Comparison of ENCODE assay signal across 22 mouse cellular contexts in genomic region chr5:141058141-141058540, GRCm38 (mm10). TPM values are rescaled to one million over a fixed set of nuclear protein-coding genes. Genes with fewer than 3 reads are reported as not detected.
DNase-seq lines count a peak whose midpoint lies in the region; ATAC-seq and TF ChIP-seq lines count a peak whose summit lies in the region.
"Had no signal": no experiment of that assay in that cellular context is flagged by ENCODE, and none has a peak within 500 bp of the region (broad histone marks: within the 10 kb centered on the region; RNA-seq: fewer than 3 reads in every experiment).

No protein-coding gene starts in this region.

- no peak for TF ChIP-seq CTCF in layer of hippocampus, adult 2 months (conservative IDR thresholded peaks at IDR 0.05)

- intact Hi-C loops in left cerebral cortex, postnatal 14 days (cut with DNase I): no loop called here

- no peak overlapping the region for H3K4me3 ChIP-seq in layer of hippocampus, adult 2 months
- H3K4me3 ChIP-seq: heart, embryonic 12.5 days; hindbrain, embryonic 15.5 days; kidney, embryonic 15.5 days; liver, embryonic 12.5 days; neural tube, embryonic 13.5 days had no signal

- ATAC-seq in monocyte, adult 5-6 weeks (replicated peaks; ENCODE audit: insufficient number of reproducible peaks, low FRiP score, low TSS enrichment, poor library complexity, severe bottlenecking): no peak
- ATAC-seq: forebrain, embryonic 16.5 days; intestine, embryonic 16.5 days; liver, embryonic 12.5 days had no signal

- peak; percentile 21 to 30 for DNase-seq in layer of hippocampus, adult 2 months (ENCODE audit: low spot score in 2 of 2)
- DNase-seq in layer of hippocampus, postnatal 36 days: no peak
- DNase-seq in brain, adult 2 months (ENCODE audit: low read depth, low spot score): peak; percentile 84
- DNase-seq in frontal cortex, adult 2 months (ENCODE audit: extremely low spot score in 1 of 2, low spot score in 1 of 2): peak; percentile 46 to 76
- peak; percentile 49 to 86 for DNase-seq in left cerebral cortex, postnatal 14 days (ENCODE audit: low spot score in 2 of 2)
- no peak for DNase-seq in lung, postnatal 4 days
- DNase-seq in thymus, adult 18-20 months: no peak
- DNase-seq: cerebellum, postnatal 25 days; gastrocnemius, postnatal 36 days; lung, embryonic 14.5 days; thymus, postnatal 25 days had no signal

- no peak overlapping the region for H3K27ac ChIP-seq in layer of hippocampus, adult 2 months
- H3K27ac ChIP-seq: hindbrain, embryonic 15.5 days; kidney, embryonic 15.5 days; liver, embryonic 12.5 days; macrophage; neural tube, embryonic 13.5 days had no signal

RNA-seq across cellular contexts. Expression of gene Card11, which starts 57.8 kb away (rescaled TPM):
- under 1 TPM in 1 of 2 experiments, not detected in 1; 0.12 TPM for total RNA-seq in layer of hippocampus, adult 2 months (2021)
- under 1 TPM in 1 of 2 experiments, not detected in 1; 0.13 TPM for total RNA-seq in layer of hippocampus, postnatal 36 days (2021)
- 0.20 and 0.27 TPM in 2 replicates for polyA plus RNA-seq in frontal cortex, adult 2 months (2012; rRNA removed)
- under 1 TPM; 0.27 to 0.37 TPM for total RNA-seq in left cerebral cortex, postnatal 14 days (2021)
- total RNA-seq in monocyte, adult 5-6 weeks (2017): 11.4 to 48.3 TPM (median 21.1 TPM) in 3 replicates
- polyA plus RNA-seq: C2C12; midbrain, embryonic 11.5 days had no signal

Comparison
In these comparisons a context has a peak if more than half of its experiments do, and no peak if none do; other contexts are left out.
1. DNase-seq: peak in layer of hippocampus, adult 2 months (2 of 2), brain, adult 2 months (single experiment), frontal cortex, adult 2 months (2 of 2) and left cerebral cortex, postnatal 14 days (2 of 2); none in layer of hippocampus, postnatal 36 days (0 of 2), lung, postnatal 4 days (0 of 2) and thymus, adult 18-20 months (0 of 2).